Mouse (Mus musculus): Measurements from ENCODE around the gene Cyth1. TPM values are rescaled to one million over a fixed set of nuclear protein-coding genes. Genes with fewer than 3 reads are reported as not detected.

The Cyth1 gene
- polyA plus RNA-seq, 1 experiment = 89.8 TPM

DNA sequence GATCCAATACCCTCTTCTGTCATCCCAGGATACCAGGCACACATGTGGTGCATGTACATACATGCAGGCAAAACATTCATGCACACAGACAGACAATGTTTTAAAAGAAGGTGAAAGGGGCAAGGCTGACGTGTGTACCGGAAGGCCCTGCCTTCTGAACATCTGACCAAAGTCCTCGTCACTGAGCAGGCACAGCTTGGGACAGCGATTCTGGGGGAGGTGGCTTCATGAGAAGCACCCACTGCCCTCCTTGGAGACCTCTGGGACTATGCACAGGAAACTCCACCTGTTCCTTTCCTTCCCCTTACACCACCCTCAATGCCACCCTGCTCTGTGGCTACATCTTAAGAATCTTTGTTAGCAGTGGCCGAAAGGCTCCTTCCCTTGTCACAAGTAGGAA, 37.4 kb downstream of the Cyth1 start:
- no peak for DNase-seq
- no peaks in the 10 kb centered on the region for H3K27me3 ChIP-seq (ENCODE audit: control insufficient read depth, insufficient read depth, low read length)
- peak overlapping the region; percentile 64 for H3K27ac ChIP-seq (ENCODE audit: insufficient read depth, low read length)
- no peak overlapping the region for H3K4me3 ChIP-seq (replicated peaks; ENCODE audit: insufficient read depth, low read depth, low read length)
- no peak for TF ChIP-seq CTCF (IDR thresholded peaks at IDR 0.05; ENCODE audit: borderline replicate concordance, insufficient read depth, low read depth, low read length)
- TF ChIP-seq POLR2A (IDR thresholded peaks at IDR 0.05; ENCODE audit: borderline replicate concordance, insufficient read depth, low read length) = no peak
- 78% methylated on average over 5 of the region's 5 CpGs for WGBS
- peaks cover 48% of the 10 kb centered on the region for H3K4me1 ChIP-seq (ENCODE audit: control insufficient read depth, insufficient read depth, low read length)

DNA sequence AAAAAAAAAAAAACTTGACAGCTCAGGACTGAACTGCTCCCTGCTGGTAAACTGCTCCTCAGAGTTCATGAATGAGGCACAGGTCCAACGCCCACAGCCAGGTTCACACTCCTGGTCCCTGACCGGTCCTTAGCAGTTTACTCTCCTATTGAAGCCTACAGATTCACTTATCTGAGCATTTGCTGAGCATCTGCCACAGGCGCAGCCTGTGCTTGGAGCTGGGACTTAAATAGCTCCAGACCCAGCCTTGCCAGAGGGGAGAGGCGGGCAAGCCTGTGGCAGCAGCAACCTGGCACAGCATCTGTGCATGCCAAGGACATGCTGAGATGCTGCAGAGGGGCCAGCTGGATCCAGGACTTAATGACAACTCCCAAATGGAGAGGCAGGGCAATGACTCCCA, 38.3 kb downstream of the Cyth1 start:
- Histone ChIP-seq H3K27ac (ENCODE audit: insufficient read depth, low read length) (peak overlapping the region; percentile 80), H3K4me3 (replicated peaks; ENCODE audit: insufficient read depth, low read depth, low read length) (no peak overlapping the region), H3K27me3 (ENCODE audit: control insufficient read depth, insufficient read depth, low read length) (no peaks in the 10 kb centered on the region), H3K4me1 (ENCODE audit: control insufficient read depth, insufficient read depth, low read length) (peaks cover 48% of the 10 kb centered on the region)
- WGBS = 14% methylated on average over 4 of the region's 4 CpGs
- DNase-seq = peak; percentile 80 to 85
- TF ChIP-seq POLR2A (IDR thresholded peaks at IDR 0.05; ENCODE audit: borderline replicate concordance, insufficient read depth, low read length) = no peak

DNA sequence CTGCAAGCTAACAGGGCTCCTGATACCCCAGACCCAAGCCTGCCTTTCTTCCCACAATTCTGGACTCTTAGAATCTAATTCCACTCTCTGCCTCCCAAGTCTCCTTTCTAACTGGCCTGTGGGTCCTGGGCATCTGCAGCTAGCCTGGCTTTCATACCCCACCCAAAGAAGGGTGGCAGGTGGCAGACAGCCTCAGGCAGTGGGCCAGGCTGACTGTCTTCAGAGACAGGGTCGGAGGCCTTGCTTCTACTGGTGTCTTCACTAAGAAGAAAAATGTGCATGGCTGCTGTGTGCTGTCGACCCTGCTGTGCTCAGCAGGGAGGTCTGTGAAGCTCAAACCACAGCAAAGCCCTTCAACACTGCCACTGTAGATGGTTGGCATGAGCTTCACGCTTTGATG, 39.0 kb downstream of the Cyth1 start:
- no peak overlapping the region for H3K4me3 ChIP-seq (replicated peaks; ENCODE audit: insufficient read depth, low read depth, low read length)
- TF ChIP-seq CTCF (IDR thresholded peaks at IDR 0.05; ENCODE audit: borderline replicate concordance, insufficient read depth, low read depth, low read length) = no peak
- no peak for TF ChIP-seq POLR2A (IDR thresholded peaks at IDR 0.05; ENCODE audit: borderline replicate concordance, insufficient read depth, low read length)
- WGBS = 25% methylated on average over 3 of the region's 3 CpGs

DNA sequence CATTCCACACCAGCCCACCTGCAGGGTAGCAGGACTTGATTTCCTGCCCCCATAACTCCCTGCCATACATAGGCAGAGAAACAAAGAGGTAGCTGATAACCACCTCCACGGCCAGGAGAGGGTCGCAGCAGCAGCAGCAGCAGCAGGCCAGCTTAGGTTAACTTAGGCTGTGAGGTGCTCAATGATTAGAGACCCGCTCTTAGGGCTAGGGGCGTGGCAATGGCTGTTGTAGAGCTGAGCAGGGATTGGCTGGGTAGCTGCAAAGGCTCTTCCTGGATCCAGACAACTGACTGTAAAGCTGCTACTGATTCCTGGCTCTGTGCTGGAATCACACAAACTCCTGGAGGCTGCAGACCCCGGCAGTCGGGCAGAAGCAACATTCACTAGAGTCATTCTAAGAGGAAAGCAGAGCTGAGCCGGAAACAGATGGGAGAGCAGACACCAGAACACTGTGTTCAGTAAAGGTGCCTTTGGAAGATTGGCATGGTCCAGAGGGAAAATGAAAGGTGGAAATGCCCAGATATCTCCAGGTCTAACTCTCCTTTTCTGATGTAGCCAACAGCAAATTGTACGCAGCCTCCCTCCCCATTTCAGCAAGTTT, 39.6 kb downstream of the Cyth1 start:
- WGBS = 28% methylated on average over 8 of the region's 8 CpGs
- Histone ChIP-seq H3K27me3 (ENCODE audit: control insufficient read depth, insufficient read depth, low read length) (no peaks in the 10 kb centered on the region), H3K27ac (ENCODE audit: insufficient read depth, low read length) (peak overlapping the region; percentile 80), H3K4me1 (ENCODE audit: control insufficient read depth, insufficient read depth, low read length) (peaks cover 51% of the 10 kb centered on the region), H3K4me3 (replicated peaks; ENCODE audit: insufficient read depth, low read depth, low read length) (no peak overlapping the region)
- TF ChIP-seq CTCF (IDR thresholded peaks at IDR 0.05; ENCODE audit: borderline replicate concordance, insufficient read depth, low read depth, low read length) (no peak), POLR2A (IDR thresholded peaks at IDR 0.05; ENCODE audit: borderline replicate concordance, insufficient read depth, low read length) (no peak)
- DNase-seq = peak in 1 of 2 experiments; percentile 54

More for the DNA sequence above, 39.0 kb downstream of the Cyth1 start:
- Histone ChIP-seq H3K27ac (ENCODE audit: insufficient read depth, low read length) (peak overlapping the region; percentile 80), H3K4me1 (ENCODE audit: control insufficient read depth, insufficient read depth, low read length) (peaks cover 48% of the 10 kb centered on the region), H3K27me3 (ENCODE audit: control insufficient read depth, insufficient read depth, low read length) (no peaks in the 10 kb centered on the region)
- peak in 1 of 2 experiments; percentile 38 for DNase-seq

DNA sequence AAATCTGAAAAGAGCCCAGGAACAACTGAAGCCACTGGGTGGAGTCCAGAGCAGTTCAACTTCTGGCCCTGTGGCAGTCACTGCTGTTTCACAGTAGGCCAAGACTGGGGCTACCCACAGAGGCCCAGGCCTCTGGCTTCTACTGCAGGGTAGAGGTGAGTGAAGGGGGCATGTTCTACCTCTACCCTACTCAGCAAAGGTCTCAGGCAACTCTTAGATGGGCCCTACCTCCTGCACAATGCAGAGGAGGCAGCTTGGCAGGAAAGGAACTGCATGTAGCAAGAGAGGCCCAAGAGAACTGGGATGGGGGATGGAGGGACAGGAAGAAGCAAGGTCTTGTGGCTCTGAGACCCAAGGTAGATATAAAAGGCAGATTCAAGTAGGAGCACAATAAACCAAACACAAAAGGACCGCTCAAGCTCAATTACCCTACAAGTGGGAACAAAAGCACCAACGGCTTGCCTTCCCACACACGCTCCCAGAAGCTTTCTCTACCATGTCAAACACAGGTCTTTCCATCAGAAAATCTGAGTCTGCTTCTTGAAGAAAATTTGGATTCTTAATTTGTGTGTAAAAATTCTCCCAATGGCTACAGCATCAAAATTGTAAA, 40.9 kb downstream of the Cyth1 start:
- H3K27ac ChIP-seq (ENCODE audit: insufficient read depth, low read length) = no peak overlapping the region
- TF ChIP-seq POLR2A (IDR thresholded peaks at IDR 0.05; ENCODE audit: borderline replicate concordance, insufficient read depth, low read length) (no peak), CTCF (IDR thresholded peaks at IDR 0.05; ENCODE audit: borderline replicate concordance, insufficient read depth, low read depth, low read length) (no peak)
- no peak overlapping the region for H3K4me3 ChIP-seq (replicated peaks; ENCODE audit: insufficient read depth, low read depth, low read length)
- 96% methylated on average over 3 of the region's 3 CpGs for WGBS
- DNase-seq = no peak
- peaks cover 55% of the 10 kb centered on the region for H3K4me1 ChIP-seq (ENCODE audit: control insufficient read depth, insufficient read depth, low read length)
- no peaks in the 10 kb centered on the region for H3K27me3 ChIP-seq (ENCODE audit: control insufficient read depth, insufficient read depth, low read length)

DNA sequence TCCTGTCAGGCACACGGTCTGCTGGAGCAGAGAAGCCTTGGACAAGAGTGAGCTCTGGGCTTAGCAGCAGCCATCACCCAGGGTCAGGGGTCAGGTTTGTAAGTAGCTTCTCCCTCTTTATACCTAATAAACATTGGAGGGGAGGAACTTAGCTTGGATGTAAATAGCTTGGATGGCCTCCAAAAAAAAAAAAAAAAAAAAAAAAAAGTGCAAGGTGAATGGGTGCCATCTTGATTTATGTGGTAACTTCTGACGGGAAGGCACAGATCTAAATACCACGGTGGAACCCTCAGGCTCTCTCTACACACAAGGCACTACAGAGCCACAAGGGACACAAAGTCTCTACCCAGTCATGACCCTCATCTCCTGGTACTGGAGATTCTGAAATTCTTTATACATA, 42.1 kb downstream of the Cyth1 start:
- no peak for DNase-seq
- TF ChIP-seq POLR2A (IDR thresholded peaks at IDR 0.05; ENCODE audit: borderline replicate concordance, insufficient read depth, low read length) = no peak
- TF ChIP-seq CTCF (IDR thresholded peaks at IDR 0.05; ENCODE audit: borderline replicate concordance, insufficient read depth, low read depth, low read length) = no peak
- Histone ChIP-seq H3K27me3 (ENCODE audit: control insufficient read depth, insufficient read depth, low read length) (no peaks in the 10 kb centered on the region), H3K4me3 (replicated peaks; ENCODE audit: insufficient read depth, low read depth, low read length) (no peak overlapping the region), H3K4me1 (ENCODE audit: control insufficient read depth, insufficient read depth, low read length) (peaks cover 45% of the 10 kb centered on the region), H3K27ac (ENCODE audit: insufficient read depth, low read length) (no peak overlapping the region)
- 84% methylated on average over 3 of the region's 3 CpGs for WGBS

DNA sequence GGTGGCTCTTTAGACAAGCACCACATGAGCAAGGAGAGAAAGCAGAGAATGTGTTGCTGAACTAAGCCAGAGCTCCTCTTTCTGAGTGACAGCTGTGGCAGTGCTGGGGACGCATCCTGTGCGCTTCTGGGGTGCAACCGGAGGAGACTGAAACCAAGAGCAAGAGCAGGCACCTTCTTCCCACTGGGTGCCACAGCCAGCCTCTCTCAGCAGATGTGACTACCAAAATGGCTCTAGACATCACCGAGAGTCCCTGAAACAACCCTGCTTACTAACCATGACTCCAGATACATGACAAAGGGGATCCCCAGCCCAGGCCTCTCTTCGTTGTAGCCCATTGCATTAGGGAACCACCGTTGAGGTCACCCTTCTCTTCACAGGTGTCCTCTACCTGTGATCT, 44.9 kb downstream of the Cyth1 start:
- H3K27ac ChIP-seq (ENCODE audit: insufficient read depth, low read length) = peak overlapping the region; percentile 91
- WGBS = 86% methylated on average over 6 of the region's 6 CpGs
- peaks cover 41% of the 10 kb centered on the region for H3K4me1 ChIP-seq (ENCODE audit: control insufficient read depth, insufficient read depth, low read length)
- no peaks in the 10 kb centered on the region for H3K27me3 ChIP-seq (ENCODE audit: control insufficient read depth, insufficient read depth, low read length)
- TF ChIP-seq POLR2A (IDR thresholded peaks at IDR 0.05; ENCODE audit: borderline replicate concordance, insufficient read depth, low read length) (no peak), CTCF (IDR thresholded peaks at IDR 0.05; ENCODE audit: borderline replicate concordance, insufficient read depth, low read depth, low read length) (no peak)
- DNase-seq = no peak
- no peak overlapping the region for H3K4me3 ChIP-seq (replicated peaks; ENCODE audit: insufficient read depth, low read depth, low read length)
